Mouse (Mus musculus): Measurements from ENCODE around the gene Utrn. TPM values are rescaled to one million over a fixed set of nuclear protein-coding genes. Genes with fewer than 3 reads are reported as not detected.
A peak's percentile ranks its signal among the peaks of the same experiment; 100 is the strongest.

Utrn gene
- polyA plus RNA-seq, 1 experiment = 14.9 TPM

DNA sequence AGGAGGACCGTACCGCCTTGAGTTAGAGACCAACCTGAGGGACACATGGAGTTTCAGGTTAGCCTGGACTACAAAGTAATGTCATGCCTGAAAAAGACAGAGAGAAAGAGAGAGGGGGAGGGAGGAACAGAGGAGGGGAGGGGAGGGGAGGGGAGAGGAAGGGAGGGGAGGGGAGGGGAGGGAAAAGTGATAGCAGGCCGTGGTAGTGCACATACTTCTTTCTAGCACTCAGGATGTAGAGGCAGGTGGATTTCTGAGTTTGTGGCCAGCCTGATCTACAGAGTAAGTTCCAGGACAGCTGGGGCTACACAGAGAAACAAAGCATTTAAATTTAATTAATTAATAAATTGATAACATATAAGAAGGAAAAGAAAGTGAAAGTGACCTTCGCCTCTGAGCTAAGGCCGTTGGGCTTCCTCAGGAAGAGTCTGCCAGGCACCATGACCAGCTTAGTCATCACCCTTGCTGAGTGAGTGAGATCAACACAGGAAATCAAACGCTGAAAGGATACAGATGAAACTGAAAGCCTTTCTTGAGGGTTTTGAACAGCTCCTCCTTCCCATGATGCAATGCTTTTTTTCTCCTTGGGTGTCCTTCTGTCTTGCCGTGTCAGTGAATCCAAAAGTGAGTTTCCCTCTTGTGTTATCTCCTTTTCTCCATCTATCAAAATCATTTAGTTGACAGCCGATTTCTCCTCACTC is 5.6 kb upstream of the Utrn start:
- 0 out of 2 replicates have a peak overlapping the region, but pooled peaks have one; percentile 6 for H3K4me3 ChIP-seq (ENCODE audit: extremely low read depth, insufficient read depth, insufficient read length)
- TF ChIP-seq CTCF (IDR thresholded peaks at IDR 0.05; ENCODE audit: extremely low read depth, insufficient read depth, insufficient read length, insufficient replicate concordance) (no peak), POLR2A (IDR thresholded peaks at IDR 0.05; ENCODE audit: low read depth, low read length) (no peak)
- DNase-seq (ENCODE audit: low read depth in 1 of 2, low spot score in 2 of 2) = peak; percentile 17 to 72
- H3K27ac ChIP-seq (ENCODE audit: insufficient read depth, low read length) = peak overlapping the region; percentile 57
- H3K36me3 ChIP-seq (ENCODE audit: control insufficient read depth, insufficient read depth, low read length) = no peaks in the 10 kb centered on the region
- 29% methylated on average over 8 of the region's 8 CpGs for WGBS
- H3K27me3 ChIP-seq (ENCODE audit: control insufficient read depth, insufficient read depth, low read length) = no peaks in the 10 kb centered on the region
- H3K4me1 ChIP-seq (ENCODE audit: control insufficient read depth, insufficient read depth, insufficient read length) = peaks cover 3% of the 10 kb centered on the region; the same call in 1 of the 2 replicates

- Histone ChIP-seq H3K4me3 (ENCODE audit: extremely low read depth, insufficient read depth, insufficient read length) (peak overlapping the region; percentile 78; the same call in 1 of the 2 replicates), H3K36me3 (ENCODE audit: control insufficient read depth, insufficient read depth, low read length) (no peaks in the 10 kb centered on the region), H3K27me3 (ENCODE audit: control insufficient read depth, insufficient read depth, low read length) (peaks cover 6% of the 10 kb centered on the region), H3K4me1 (ENCODE audit: control insufficient read depth, insufficient read depth, insufficient read length) (peaks cover 10% of the 10 kb centered on the region), H3K27ac (ENCODE audit: insufficient read depth, low read length) (no peak overlapping the region)
- no peak for DNase-seq (ENCODE audit: low read depth in 1 of 2, low spot score in 2 of 2)
- no peak for TF ChIP-seq CTCF (IDR thresholded peaks at IDR 0.05; ENCODE audit: extremely low read depth, insufficient read depth, insufficient read length, insufficient replicate concordance)
- WGBS = 70% methylated on average over 1 of the region's 1 CpGs
Measured at GRCm38 (mm10) chr10:12869846-12870245, 681 bp upstream of the Utrn start.

DNA sequence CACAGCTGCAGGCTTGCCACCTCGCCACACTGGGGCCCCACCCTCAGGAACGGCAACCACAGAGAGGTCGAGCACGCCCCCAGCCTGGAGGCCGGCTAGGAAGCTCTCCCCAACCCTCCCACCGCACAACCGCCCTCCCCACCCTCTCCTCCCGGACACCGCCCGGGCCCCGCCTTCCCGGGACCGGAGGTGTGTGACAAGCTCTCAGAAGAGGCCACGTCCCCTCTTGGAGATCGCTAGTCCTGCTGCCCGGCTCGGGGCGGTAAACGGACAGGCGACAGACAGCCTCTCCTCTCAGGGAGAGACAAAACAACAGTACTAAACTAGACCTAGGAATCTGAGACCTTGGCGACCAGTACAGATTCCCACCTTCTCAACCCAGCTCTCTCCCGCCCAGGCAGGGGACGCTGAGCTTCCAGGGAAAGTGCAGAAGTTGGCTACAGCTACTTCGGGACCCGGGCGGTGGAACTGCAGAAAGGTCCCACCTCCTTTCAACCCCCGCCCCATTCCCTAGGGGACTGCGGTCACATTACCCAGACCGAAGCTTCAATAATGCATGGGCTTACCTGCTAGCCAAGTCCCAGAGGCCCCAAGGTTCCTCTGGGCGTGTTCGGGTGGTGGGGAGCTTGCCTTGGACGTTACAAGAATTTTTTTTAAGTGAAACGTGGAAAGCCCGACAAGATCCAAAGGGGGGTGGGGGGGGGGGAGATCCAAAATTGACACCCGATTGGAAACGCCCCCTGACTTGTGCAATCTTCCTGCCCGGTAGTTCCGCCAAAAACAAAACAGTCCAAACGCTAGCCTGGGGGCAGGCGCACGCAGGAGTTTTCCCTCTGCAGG is 756 bp downstream of the Utrn start:
- H3K27me3 ChIP-seq (ENCODE audit: control insufficient read depth, insufficient read depth, low read length) = peaks cover 6% of the 10 kb centered on the region
- no peaks in the 10 kb centered on the region for H3K36me3 ChIP-seq (ENCODE audit: control insufficient read depth, insufficient read depth, low read length)
- peak; percentile 61 to 79 for DNase-seq (ENCODE audit: low read depth in 1 of 2, low spot score in 2 of 2)
- H3K4me3 ChIP-seq (ENCODE audit: extremely low read depth, insufficient read depth, insufficient read length) = peak overlapping the region; percentile 78
- WGBS = under 1% methylated on average over 41 of the region's 41 CpGs
- TF ChIP-seq CTCF (IDR thresholded peaks at IDR 0.05; ENCODE audit: extremely low read depth, insufficient read depth, insufficient read length, insufficient replicate concordance) = no peak
- TF ChIP-seq POLR2A (IDR thresholded peaks at IDR 0.05; ENCODE audit: low read depth, low read length) = no peak
- peaks cover 10% of the 10 kb centered on the region for H3K4me1 ChIP-seq (ENCODE audit: control insufficient read depth, insufficient read depth, insufficient read length)
- peak overlapping the region; percentile 83 for H3K27ac ChIP-seq (ENCODE audit: insufficient read depth, low read length)

GRCm38 (mm10) chr10:12867733-12868188 is 1.4 kb downstream of the Utrn start:
- Histone ChIP-seq H3K4me1 (ENCODE audit: control insufficient read depth, insufficient read depth, insufficient read length) (peaks cover 10% of the 10 kb centered on the region), H3K4me3 (ENCODE audit: extremely low read depth, insufficient read depth, insufficient read length) (peak overlapping the region; percentile 78), H3K27me3 (ENCODE audit: control insufficient read depth, insufficient read depth, low read length) (peaks cover 6% of the 10 kb centered on the region), H3K27ac (ENCODE audit: insufficient read depth, low read length) (peak overlapping the region; percentile 5; the same call in 1 of the 2 replicates), H3K36me3 (ENCODE audit: control insufficient read depth, insufficient read depth, low read length) (no peaks in the 10 kb centered on the region)
- WGBS = under 1% methylated on average over 12 of the region's 12 CpGs
- TF ChIP-seq POLR2A (IDR thresholded peaks at IDR 0.05; ENCODE audit: low read depth, low read length) (no peak), CTCF (IDR thresholded peaks at IDR 0.05; ENCODE audit: extremely low read depth, insufficient read depth, insufficient read length, insufficient replicate concordance) (no peak)
- DNase-seq (ENCODE audit: low read depth in 1 of 2, low spot score in 2 of 2) = no peak

DNA sequence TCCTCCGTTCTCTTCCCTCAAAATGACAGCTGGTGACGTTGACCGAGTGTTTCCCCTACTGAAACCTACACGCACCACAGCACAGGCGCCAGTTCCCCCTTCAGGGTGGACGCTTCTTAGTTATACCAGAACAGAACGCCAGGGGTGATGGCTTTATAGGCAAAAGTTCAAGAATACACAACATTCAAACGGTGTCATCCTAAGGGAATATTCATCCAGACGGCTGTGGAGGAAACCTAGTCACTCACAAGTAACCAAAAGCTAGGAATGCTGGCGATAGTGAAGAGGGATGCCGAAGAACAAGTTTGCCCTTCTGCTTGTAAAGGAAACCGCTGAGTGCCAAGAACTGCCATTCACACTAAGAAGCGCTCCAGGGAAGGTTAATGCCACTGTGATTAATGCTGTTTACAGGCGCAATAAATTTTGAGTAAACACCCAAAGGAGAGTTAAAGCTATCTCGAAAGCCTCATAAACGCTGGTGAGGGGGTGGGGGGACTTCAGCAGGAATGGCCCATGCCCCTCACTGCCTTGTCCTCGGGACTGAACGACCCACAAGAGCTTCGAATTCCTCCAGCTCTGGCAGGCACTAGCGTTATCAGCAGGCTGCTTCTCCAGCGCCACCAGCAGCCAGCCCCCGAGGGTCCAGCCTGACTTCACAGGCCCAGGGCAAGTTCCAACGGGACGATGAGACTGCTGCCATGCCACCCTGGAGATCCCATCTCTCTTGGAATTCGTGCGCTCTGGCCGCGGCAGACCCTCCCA is 2.0 kb downstream of the Utrn start:
- Histone ChIP-seq H3K4me3 (ENCODE audit: extremely low read depth, insufficient read depth, insufficient read length) (peak overlapping the region; percentile 78; the same call in 1 of the 2 replicates), H3K36me3 (ENCODE audit: control insufficient read depth, insufficient read depth, low read length) (no peaks in the 10 kb centered on the region), H3K27me3 (ENCODE audit: control insufficient read depth, insufficient read depth, low read length) (peaks cover 6% of the 10 kb centered on the region), H3K27ac (ENCODE audit: insufficient read depth, low read length) (0 out of 2 replicates have a peak overlapping the region, but pooled peaks have one; percentile 5), H3K4me1 (ENCODE audit: control insufficient read depth, insufficient read depth, insufficient read length) (peaks cover 10% of the 10 kb centered on the region)
- DNase-seq (ENCODE audit: low read depth in 1 of 2, low spot score in 2 of 2) = peak; percentile 53 to 60
- TF ChIP-seq POLR2A (IDR thresholded peaks at IDR 0.05; ENCODE audit: low read depth, low read length) (no peak), CTCF (IDR thresholded peaks at IDR 0.05; ENCODE audit: extremely low read depth, insufficient read depth, insufficient read length, insufficient replicate concordance) (no peak)
- WGBS = 2% methylated on average over 28 of the region's 28 CpGs

GRCm38 (mm10) chr10:12865201-12865600 is 4.0 kb downstream of the Utrn start:
- WGBS = 91% methylated on average over 6 of the region's 6 CpGs
- no peak overlapping the region for H3K4me3 ChIP-seq (ENCODE audit: extremely low read depth, insufficient read depth, insufficient read length)
- no peak overlapping the region for H3K27ac ChIP-seq (ENCODE audit: insufficient read depth, low read length)
- peaks cover 10% of the 10 kb centered on the region for H3K4me1 ChIP-seq (ENCODE audit: control insufficient read depth, insufficient read depth, insufficient read length)
- no peaks in the 10 kb centered on the region for H3K36me3 ChIP-seq (ENCODE audit: control insufficient read depth, insufficient read depth, low read length)
- TF ChIP-seq CTCF (IDR thresholded peaks at IDR 0.05; ENCODE audit: extremely low read depth, insufficient read depth, insufficient read length, insufficient replicate concordance) = no peak
- TF ChIP-seq POLR2A (IDR thresholded peaks at IDR 0.05; ENCODE audit: low read depth, low read length) = no peak
- peaks cover 6% of the 10 kb centered on the region for H3K27me3 ChIP-seq (ENCODE audit: control insufficient read depth, insufficient read depth, low read length)
- DNase-seq (ENCODE audit: low read depth in 1 of 2, low spot score in 2 of 2) = no peak

Data from spleen, adult 2 months (tissue).